Mouse (Mus musculus) CH12.LX (cell line): ENCODE measurements around the gene Homez. TPM values are rescaled to one million over a fixed set of nuclear protein-coding genes. Genes with fewer than 3 reads are reported as not detected.

ENCODE experiments used
- DNase-seq: peaks from one replicate; pipeline ENCODE4 v3.0.0-alpha.2; 2013; ENCODE audit errors: extremely low read depth
- H3K27ac ChIP-seq: 2 replicates; pipeline ENCODE4 v1.5.1; 2012; ENCODE audit warnings: low read depth, mild to moderate bottlenecking, control low read depth, moderate library complexity; ENCODE audit not compliant: insufficient read depth
- H3K27me3 ChIP-seq: replicated peaks from 2 replicates; pipeline ENCODE3; 2012; ENCODE audit warnings: inconsistent platforms
- H3K36me3 ChIP-seq, 2 experiments: replicated peaks in 1 of 2; 2 replicates each; pipeline versions ENCODE3 to v1.6.1; 2012; ENCODE audit warnings: inconsistent platforms in 1 of 2, low read length in 1 of 2, mild to moderate bottlenecking in 1 of 2, mixed read lengths in 1 of 2, moderate library complexity in 1 of 2; ENCODE audit not compliant: control insufficient read depth in 1 of 2, insufficient read depth in 1 of 2
- H3K4me1 ChIP-seq, 2 experiments: 2 replicates each; pipeline ENCODE4 v1.6.1; 2012; ENCODE audit warnings: inconsistent platforms in 1 of 2, moderate library complexity in 1 of 2; ENCODE audit not compliant: insufficient read depth in 2 of 2, control insufficient read depth in 1 of 2
- H3K4me2 ChIP-seq: 2 replicates; pipeline ENCODE4 v1.6.1; 2012; ENCODE audit warnings: low read depth, mild to moderate bottlenecking, control low read depth; ENCODE audit not compliant: poor library complexity, insufficient read depth, severe bottlenecking
- H3K4me3 ChIP-seq, 3 experiments: fragments of 150-350 bp in 1 of 3; sonication (generic) in 1 of 3; replicated peaks in 1 of 3; 2 replicates each; pipeline versions ENCODE3 to v1.5.1; 2011 to 2012; ENCODE audit warnings: low read depth in 2 of 3, low read length in 2 of 3, mild to moderate bottlenecking in 2 of 3, moderate library complexity in 2 of 3, control low read depth in 1 of 3, improper control_type of control experiment in 1 of 3, inconsistent platforms in 1 of 3, mixed read lengths in 1 of 3; ENCODE audit not compliant: poor library complexity in 1 of 3
- H3K79me2 ChIP-seq: replicated peaks from 2 replicates; pipeline ENCODE4 v1.6.1; 2012; ENCODE audit warnings: mild to moderate bottlenecking, moderate library complexity; ENCODE audit not compliant: control insufficient read depth, poor library complexity, insufficient read depth, severe bottlenecking; ENCODE audit errors: extremely low read depth
- H3K9ac ChIP-seq: 2 replicates; pipeline ENCODE4 v1.6.1; 2012; ENCODE audit warnings: low read depth, mild to moderate bottlenecking, control low read depth, moderate library complexity; ENCODE audit not compliant: insufficient read depth
- H3K9me3 ChIP-seq: replicated peaks from 2 replicates; pipeline ENCODE3; 2012; ENCODE audit warnings: low read length, inconsistent platforms, mixed read lengths
- E2F4 ChIP-seq: IDR thresholded peaks from 2 replicates; pipeline ENCODE4 v1.6.1; 2011; ENCODE audit warnings: low read depth, low read length, improper control_type of control experiment; ENCODE audit not compliant: insufficient replicate concordance
- ELF1 ChIP-seq: IDR thresholded peaks from 2 replicates; pipeline ENCODE4 v1.6.1; 2014; ENCODE audit warnings: low read depth, mild to moderate bottlenecking, inconsistent platforms, low read length, improper control_type of control experiment
- EP300 ChIP-seq: IDR thresholded peaks from 2 replicates; pipeline ENCODE4 v1.6.1; 2011; ENCODE audit warnings: low read length, improper control_type of control experiment
- GABPA ChIP-seq: IDR thresholded peaks from 2 replicates; pipeline ENCODE4 v1.6.1; 2012; ENCODE audit warnings: low read depth, low read length, improper control_type of control experiment, inconsistent platforms; ENCODE audit not compliant: insufficient replicate concordance
- HCFC1 ChIP-seq: IDR thresholded peaks from 2 replicates; pipeline ENCODE4 v1.6.1; 2012; ENCODE audit warnings: low read depth, mild to moderate bottlenecking, inconsistent platforms, low read length, improper control_type of control experiment
- IRF4 ChIP-seq: IDR thresholded peaks from 2 replicates; pipeline ENCODE4 v1.6.1; 2014; ENCODE audit warnings: low read depth, mild to moderate bottlenecking, inconsistent platforms, low read length, improper control_type of control experiment
- MAFK ChIP-seq: IDR thresholded peaks from 2 replicates; pipeline ENCODE4 v1.6.1; 2011; ENCODE audit warnings: low read length, improper control_type of control experiment; ENCODE audit not compliant: insufficient replicate concordance
- MAZ ChIP-seq: IDR thresholded peaks from 2 replicates; pipeline ENCODE4 v1.6.1; 2012; ENCODE audit warnings: low read depth, mild to moderate bottlenecking, inconsistent platforms, low read length, improper control_type of control experiment, moderate library complexity
- MEF2A ChIP-seq: IDR thresholded peaks from 2 replicates; pipeline ENCODE4 v1.6.1; 2014; ENCODE audit warnings: low read depth, mild to moderate bottlenecking, inconsistent platforms, low read length, improper control_type of control experiment, borderline replicate concordance
- MXI1 ChIP-seq: IDR thresholded peaks from 2 replicates; pipeline ENCODE4 v1.6.1; 2011; ENCODE audit warnings: mild to moderate bottlenecking, low read depth, low read length, improper control_type of control experiment
- NRF1 ChIP-seq: IDR thresholded peaks from 2 replicates; pipeline ENCODE4 v1.6.1; 2014; ENCODE audit warnings: low read depth, mild to moderate bottlenecking, inconsistent platforms, low read length, improper control_type of control experiment, moderate library complexity
- PAX5 ChIP-seq: IDR thresholded peaks from 2 replicates; pipeline ENCODE4 v1.6.1; 2012; ENCODE audit warnings: low read length, inconsistent platforms, mixed read lengths
- RCOR1 ChIP-seq: conservative IDR thresholded peaks from 2 replicates; pipeline ENCODE4 v1.6.1; 2012; ENCODE audit warnings: low read depth, mild to moderate bottlenecking, inconsistent platforms, low read length, improper control_type of control experiment
- SIN3A ChIP-seq: IDR thresholded peaks from 2 replicates; pipeline ENCODE4 v1.6.1; 2012; ENCODE audit warnings: low read length, improper control_type of control experiment, inconsistent platforms
- SMC3 ChIP-seq: IDR thresholded peaks from 2 replicates; pipeline ENCODE4 v1.6.1; 2011; ENCODE audit warnings: low read depth, low read length, improper control_type of control experiment
- TCF12 ChIP-seq: IDR thresholded peaks from 2 replicates; pipeline ENCODE4 v1.6.1; 2014; ENCODE audit warnings: low read depth, mild to moderate bottlenecking, inconsistent platforms, low read length, improper control_type of control experiment
- ZC3H11A ChIP-seq: IDR thresholded peaks from 2 replicates; pipeline ENCODE4 v1.6.1; 2012; ENCODE audit warnings: low read depth, mild to moderate bottlenecking, inconsistent platforms, low read length, improper control_type of control experiment
- ZKSCAN1 ChIP-seq: IDR thresholded peaks from 2 replicates; pipeline ENCODE4 v1.6.1; 2012; ENCODE audit warnings: low read depth, inconsistent platforms, low read length, improper control_type of control experiment, borderline replicate concordance
- ZMIZ1 ChIP-seq: IDR thresholded peaks from 2 replicates; pipeline ENCODE4 v1.6.1; 2012; ENCODE audit warnings: low read depth, mild to moderate bottlenecking, inconsistent platforms, low read length, improper control_type of control experiment
- ZNF384 ChIP-seq: IDR thresholded peaks from 2 replicates; pipeline ENCODE4 v1.6.1; 2012; ENCODE audit warnings: low read depth, low read length, improper control_type of control experiment, inconsistent platforms
- dilution Hi-C: fragments of 300-500 bp; cut with MboI; formaldehyde crosslinking; loops from 2 replicates; pipeline ENCODE4 v1.14.3; 2020; ENCODE audit warnings: low sequenced_read_pairs; ENCODE audit not compliant: extremely low pct_unique_long_range_greater_than_20kb, extremely low pct_ligation_motif_present
- in situ Hi-C: fragments of 300-500 bp; cut with MboI; formaldehyde crosslinking; loops from 3 replicates; pipeline ENCODE4 v1.14.3; 2019; ENCODE audit warnings: low sequenced_read_pairs, low pct_ligation_motif_present, low pct_unique_long_range_greater_than_20kb, mixed read lengths
- polyA plus RNA-seq: library from polyadenylated mRNA; unstranded; fragments of >175 nt; gene quantifications from 2 replicates; pipeline ENCODE4 v1.2.1, GENCODE M21; 2012; ENCODE audit warnings: low read depth; ENCODE audit not compliant: insufficient read length
- total RNA-seq, 2 experiments: library from RNA; depleted of rRNA; stranded (reverse); fragments of 300-350 nt in 1 of 2; fragments of >200 nt in 1 of 2; gene quantifications; 2 replicates each; pipeline ENCODE4 v1.2.3; 2012 to 2014

Homez gene
- total and polyA plus RNA-seq, 3 experiments, result 3.5 to 7.2 (median 3.7) TPM

DNA sequence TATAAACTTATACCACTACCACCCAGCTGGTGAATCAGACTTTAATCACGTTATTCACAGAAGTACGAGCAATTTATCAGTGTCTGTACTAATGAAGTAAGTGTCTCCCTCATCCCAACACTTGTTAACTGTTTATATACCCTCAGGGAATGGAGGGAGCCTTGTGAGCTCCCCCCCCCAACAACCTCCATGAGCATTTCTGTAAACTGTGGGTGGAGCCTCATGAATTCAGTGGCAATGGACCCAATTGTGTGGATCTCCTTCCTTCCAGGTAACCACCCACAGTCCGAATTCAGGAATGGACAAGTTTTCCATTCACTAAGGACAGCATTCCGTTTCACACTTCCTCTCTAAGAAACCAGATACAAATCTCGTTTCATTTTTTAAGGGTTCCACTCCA lies 5.1 kb downstream of the Homez start:
- dilution Hi-C loops (no loop called here), in situ Hi-C loops (no loop called here)
- no peak overlapping the region for H3K4me2 ChIP-seq
- H3K27me3 ChIP-seq, result no peaks in the 10 kb centered on the region
- no peak overlapping the region for H3K9ac ChIP-seq
- TF ChIP-seq ZNF384 (no peak), GABPA (no peak), ELF1 (no peak), MEF2A (no peak), ZKSCAN1 (no peak), E2F4 (no peak), HCFC1 (no peak), SMC3 (no peak), RCOR1 (no peak), MAFK (no peak), IRF4 (no peak), EP300 (no peak), MXI1 (no peak), TCF12 (no peak), SIN3A (no peak), PAX5 (no peak), ZC3H11A (no peak)
- no peak overlapping the region for H3K27ac ChIP-seq
- peaks cover 0 to 5% of the 10 kb centered on the region in 2 experiments; a peak in 2 of 4 replicates for H3K4me1 ChIP-seq
- H3K9me3 ChIP-seq, result no peaks in the 10 kb centered on the region
- H3K4me3 ChIP-seq, result no peak overlapping the region
- DNase-seq, result no peak
- H3K79me2 ChIP-seq, result no peaks in the 10 kb centered on the region
- H3K36me3 ChIP-seq, result no peaks in the 10 kb centered on the region

DNA sequence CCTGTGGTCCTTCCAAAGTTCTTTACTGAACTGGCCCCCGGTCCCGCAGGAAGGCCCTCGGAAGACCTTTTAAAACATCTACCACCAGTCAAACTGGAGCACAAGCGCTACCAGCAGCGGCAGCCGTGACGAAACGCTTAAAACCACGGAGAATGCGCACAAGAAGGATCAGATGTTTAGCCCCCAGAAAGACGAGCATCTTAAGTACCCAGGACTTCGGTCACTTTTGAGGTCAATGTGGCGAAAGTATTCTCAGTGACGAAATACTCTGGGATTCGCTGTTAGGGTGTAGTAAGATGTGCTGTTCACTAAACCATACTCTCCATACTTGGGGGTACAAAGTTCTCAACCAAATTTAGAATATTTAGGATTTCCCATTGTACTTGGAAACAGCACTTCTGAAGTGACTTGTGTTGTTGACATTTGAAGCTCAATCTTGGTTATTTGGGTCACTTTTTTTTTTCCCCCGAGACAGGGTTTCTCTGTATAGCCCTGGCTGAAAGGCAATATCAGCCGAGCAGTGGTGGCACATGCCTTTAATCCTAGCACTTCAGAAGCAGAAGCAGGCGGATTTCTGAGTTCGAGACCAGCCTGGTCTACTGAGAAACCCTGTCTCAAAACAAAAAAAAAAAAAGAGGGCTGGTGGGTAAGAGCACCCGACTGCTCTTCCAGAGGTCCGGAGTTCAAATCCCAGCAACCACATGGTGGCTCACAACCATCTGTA lies 6.3 kb downstream of the Homez start:
- TF ChIP-seq NRF1 (peak; percentile 56; the same call in 1 of the 2 replicates), EP300 (no peak), ZMIZ1 (peak; percentile 7; the same call in 1 of the 2 replicates), SIN3A (peak; percentile 36; the same call in 1 of the 2 replicates), HCFC1 (no peak; the same call in 1 of the 2 replicates), MAZ (peak; percentile 18; the same call in 1 of the 2 replicates), PAX5 (no peak)

More for the DNA sequence above, 6.3 kb downstream of the Homez start:
- in situ Hi-C loops (no loop called here), dilution Hi-C loops (no loop called here)
- no peaks in the 10 kb centered on the region for H3K9me3 ChIP-seq
- peak; percentile 62 for DNase-seq
- H3K79me2 ChIP-seq, result no peaks in the 10 kb centered on the region
- no peaks in the 10 kb centered on the region for H3K27me3 ChIP-seq
- peaks cover 0 to 5% of the 10 kb centered on the region in 2 experiments; a peak in 2 of 4 replicates for H3K4me1 ChIP-seq
- H3K36me3 ChIP-seq, result no peaks in the 10 kb centered on the region
- H3K4me3 ChIP-seq, result peak overlapping the region; percentile 64 to 89 (median 89)
- peak overlapping the region; percentile 51 for H3K9ac ChIP-seq
- peak overlapping the region; percentile 91 for H3K4me2 ChIP-seq
- H3K27ac ChIP-seq, result peak overlapping the region; percentile 37
